Comparison of ENCODE assay signal across 8 mouse cellular contexts in genomic region chr4:156185950-156186850, GRCm38 (mm10). TPM values are rescaled to one million over a fixed set of nuclear protein-coding genes. Genes with fewer than 3 reads are reported as not detected.
DNase-seq lines count a peak whose midpoint lies in the region; ATAC-seq lines count a peak whose summit lies in the region.

No protein-coding gene starts in this region.

- no peaks in the 10 kb centered on the region for H3K9me3 ChIP-seq in lung, embryonic 16.5 days (ENCODE audit: control insufficient read depth, low read length)
- no peaks in the 10 kb centered on the region for H3K9me3 ChIP-seq in hindbrain, embryonic 15.5 days
- no peaks in the 10 kb centered on the region for H3K9me3 ChIP-seq in liver, embryonic 15.5 days (replicated peaks)

- H3K4me2 ChIP-seq in lung, embryonic 16.5 days (ENCODE audit: low read depth, low read length) = peak overlapping the region; percentile 39
- H3K4me2 ChIP-seq in hindbrain, embryonic 15.5 days = peak overlapping the region; percentile 80
- H3K4me2 ChIP-seq in liver, embryonic 15.5 days = peak overlapping the region; percentile 69

- H3K27ac ChIP-seq in lung, embryonic 16.5 days (ENCODE audit: low read length) = no peak overlapping the region
- peak overlapping the region; percentile 91 for H3K27ac ChIP-seq in hindbrain, embryonic 15.5 days (replicated peaks)
- no peak overlapping the region for H3K27ac ChIP-seq in liver, embryonic 15.5 days (replicated peaks)

- H3K27me3 ChIP-seq in lung, embryonic 16.5 days (ENCODE audit: control insufficient read depth, insufficient read depth, low read depth, low read length) = no peaks in the 10 kb centered on the region
- no peaks in the 10 kb centered on the region for H3K27me3 ChIP-seq in hindbrain, embryonic 15.5 days
- H3K27me3 ChIP-seq in liver, embryonic 15.5 days = peaks cover 11% of the 10 kb centered on the region

- ATAC-seq in lung, embryonic 16.5 days (ENCODE audit: low read depth) = no peak
- ATAC-seq in hindbrain, embryonic 15.5 days (ENCODE audit: low FRiP score, low read depth) = peak; percentile 45
- ATAC-seq in liver, embryonic 15.5 days (ENCODE audit: insufficient read depth) = 0 out of 2 replicates have a peak, but pooled peaks have one; percentile 10

- peaks cover 12% of the 10 kb centered on the region for H3K36me3 ChIP-seq in lung, embryonic 16.5 days (ENCODE audit: control insufficient read depth, insufficient read depth, low read length)
- 0 out of 2 replicates have a peak, but pooled peaks cover 3% of the 10 kb centered on the region for H3K36me3 ChIP-seq in hindbrain, embryonic 15.5 days
- no peaks in the 10 kb centered on the region; the same call in 1 of the 2 replicates for H3K36me3 ChIP-seq in liver, embryonic 15.5 days (replicated peaks)

- H3K9ac ChIP-seq in lung, embryonic 16.5 days (ENCODE audit: low read length) = peak overlapping the region; percentile 43
- peak overlapping the region; percentile 72 for H3K9ac ChIP-seq in hindbrain, embryonic 15.5 days
- peak overlapping the region; percentile 47; the same call in 1 of the 2 replicates for H3K9ac ChIP-seq in liver, embryonic 15.5 days

- H3K4me3 ChIP-seq in lung, embryonic 16.5 days (ENCODE audit: low read length) = peak overlapping the region; percentile 20
- H3K4me3 ChIP-seq in hindbrain, embryonic 15.5 days = peak overlapping the region; percentile 53
- H3K4me3 ChIP-seq in liver, embryonic 15.5 days (replicated peaks) = peak overlapping the region; percentile 40

- peaks cover 23% of the 10 kb centered on the region for H3K4me1 ChIP-seq in lung, embryonic 16.5 days (replicated peaks; ENCODE audit: control insufficient read depth, insufficient read depth, low read length)
- H3K4me1 ChIP-seq in hindbrain, embryonic 15.5 days (replicated peaks) = peaks cover 98% of the 10 kb centered on the region
- H3K4me1 ChIP-seq in liver, embryonic 15.5 days (replicated peaks) = peaks cover 63% of the 10 kb centered on the region

- 27% methylated on average over 31 of the region's 31 CpGs for WGBS in lung, embryonic 16.5 days
- WGBS in hindbrain, embryonic 15.5 days = 3% methylated on average over 31 of the region's 31 CpGs
- 18% methylated on average over 31 of the region's 31 CpGs for WGBS in liver, embryonic 15.5 days (ENCODE audit: insufficient replicate concordance)

- DNase-seq in adrenal gland, postnatal 14 days = peak; percentile 51
- DNase-seq in adrenal gland, adult 8-10 months = no peak
- no peak for DNase-seq in lung, postnatal 25 days (ENCODE audit: low spot score)
- peak; percentile 58 to 72 for DNase-seq in right cerebral cortex, adult 2 months (ENCODE audit: low spot score in 2 of 2)
- no peak for DNase-seq in testis, postnatal 14 days (ENCODE audit: low spot score)

RNA-seq across cellular contexts. Expression of gene Agrn, which starts 11.1 kb away (rescaled TPM):
- 59.4 and 60.9 TPM in 2 replicates for total RNA-seq in adrenal gland, postnatal 14 days (2021)
- 10 to 100 TPM; 29.7 to 54.3 (median 41.1) TPM for total RNA-seq in adrenal gland, adult 8-10 months (2022)
- 85.6 and 86.5 TPM in 2 replicates for polyA plus RNA-seq in lung, embryonic 16.5 days (2015; fragmentation: Nextera tagmentation; extraction: Ambion mirVana)
- 116 TPM in 2 replicates for polyA plus RNA-seq in hindbrain, embryonic 15.5 days (2015; fragmentation: Nextera tagmentation; extraction: Ambion mirVana)
- polyA plus RNA-seq in liver, embryonic 15.5 days (2015; fragmentation: Nextera tagmentation; extraction: Ambion mirVana) = 6.7 and 8.6 TPM in 2 replicates

RNA-seq across cellular contexts. Expression of gene Isg15, which starts 14.4 kb away (rescaled TPM):
- total RNA-seq in adrenal gland, postnatal 14 days (2021) = 3.3 and 4.6 TPM in 2 replicates
- 1 to 10 TPM; 3.1 to 3.9 (median 3.6) TPM for total RNA-seq in adrenal gland, adult 8-10 months (2022)
- 1.7 and 3.1 TPM in 2 replicates for polyA plus RNA-seq in lung, embryonic 16.5 days (2015; fragmentation: Nextera tagmentation; extraction: Ambion mirVana)
- 1.5 and 5.1 TPM in 2 replicates for polyA plus RNA-seq in hindbrain, embryonic 15.5 days (2015; fragmentation: Nextera tagmentation; extraction: Ambion mirVana)
- polyA plus RNA-seq in liver, embryonic 15.5 days (2015; fragmentation: Nextera tagmentation; extraction: Ambion mirVana) = 9.8 and 13.4 TPM in 2 replicates

RNA-seq across cellular contexts. Expression of gene AW011738, which starts 16.9 kb away (rescaled TPM):
- total RNA-seq in adrenal gland, postnatal 14 days (2021) = 3.9 and 4.7 TPM in 2 replicates
- 1 to 10 TPM; 3.0 to 6.5 (median 4.8) TPM for total RNA-seq in adrenal gland, adult 8-10 months (2022)
- polyA plus RNA-seq in lung, embryonic 16.5 days (2015; fragmentation: Nextera tagmentation; extraction: Ambion mirVana) = 2.9 and 3.4 TPM in 2 replicates
- polyA plus RNA-seq in hindbrain, embryonic 15.5 days (2015; fragmentation: Nextera tagmentation; extraction: Ambion mirVana) = 4.5 and 5.0 TPM in 2 replicates
- 1.1 and 1.3 TPM in 2 replicates for polyA plus RNA-seq in liver, embryonic 15.5 days (2015; fragmentation: Nextera tagmentation; extraction: Ambion mirVana)

RNA-seq across cellular contexts. Expression of gene Perm1, which starts 29.5 kb away (rescaled TPM):
- total RNA-seq in adrenal gland, postnatal 14 days (2021) = 14.2 and 16.2 TPM in 2 replicates
- total RNA-seq in adrenal gland, adult 8-10 months (2022) = 1 to 10 TPM; 3.1 to 7.0 (median 5.3) TPM
- polyA plus RNA-seq in lung, embryonic 16.5 days (2015; fragmentation: Nextera tagmentation; extraction: Ambion mirVana) = 0.45 and 0.91 TPM in 2 replicates
- 1.9 and 2.5 TPM in 2 replicates for polyA plus RNA-seq in hindbrain, embryonic 15.5 days (2015; fragmentation: Nextera tagmentation; extraction: Ambion mirVana)
- 0.20 and 0.32 TPM in 2 replicates for polyA plus RNA-seq in liver, embryonic 15.5 days (2015; fragmentation: Nextera tagmentation; extraction: Ambion mirVana)

RNA-seq across cellular contexts. Expression of gene Plekhn1, which starts 48.5 kb away (rescaled TPM):
- total RNA-seq in adrenal gland, postnatal 14 days (2021) = 15.7 TPM in 2 replicates
- total RNA-seq in adrenal gland, adult 8-10 months (2022) = 10 to 100 TPM; 23.8 to 44.1 (median 32.9) TPM
- polyA plus RNA-seq in lung, embryonic 16.5 days (2015; fragmentation: Nextera tagmentation; extraction: Ambion mirVana) = 18.5 and 22.8 TPM in 2 replicates
- 26.1 and 30.4 TPM in 2 replicates for polyA plus RNA-seq in hindbrain, embryonic 15.5 days (2015; fragmentation: Nextera tagmentation; extraction: Ambion mirVana)
- 4.0 and 4.8 TPM in 2 replicates for polyA plus RNA-seq in liver, embryonic 15.5 days (2015; fragmentation: Nextera tagmentation; extraction: Ambion mirVana)

Comparison
In these comparisons a context has a peak if more than half of its experiments do, and no peak if none do; other contexts are left out.
1. DNase-seq: peak in adrenal gland, postnatal 14 days (single experiment) and right cerebral cortex, adult 2 months (2 of 2); none in adrenal gland, adult 8-10 months (single experiment), lung, postnatal 25 days (single experiment) and testis, postnatal 14 days (single experiment).
2. Peak in every context shown above with its lines, with median percentiles within 50 percentile points of each other: H3K4me2 ChIP-seq, H3K4me3 ChIP-seq and H3K9ac ChIP-seq.